Mouse (Mus musculus): ENCODE results near the gene Vamp1.

Vamp1 gene

DNA sequence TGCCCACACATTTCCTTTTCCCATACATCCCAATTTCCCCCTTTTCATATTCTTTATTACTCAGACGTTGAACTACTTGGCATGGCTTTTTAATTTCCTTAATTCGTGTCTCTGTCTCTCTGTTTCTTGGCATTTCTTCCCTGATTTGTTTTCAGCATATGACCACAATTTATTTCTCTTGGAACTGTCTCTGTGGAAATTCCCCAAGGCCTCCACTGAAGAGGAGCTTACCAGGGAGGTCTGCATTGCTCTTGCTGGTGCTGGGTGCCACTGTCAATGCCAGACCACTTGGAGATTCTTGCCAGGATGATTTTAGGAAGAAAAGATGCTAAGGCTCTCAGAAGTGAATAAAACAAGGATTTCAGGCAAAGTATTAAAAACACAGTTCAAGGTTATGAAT, 2.7 kb upstream of the Vamp1 start:
- DNase-seq (ENCODE audit: low spot score in 2 of 2) = no peak

GRCm38 (mm10) chr6:125213129-125213528, 2.2 kb upstream of the Vamp1 start:
- no peak for DNase-seq (ENCODE audit: low spot score in 2 of 2)

DNA sequence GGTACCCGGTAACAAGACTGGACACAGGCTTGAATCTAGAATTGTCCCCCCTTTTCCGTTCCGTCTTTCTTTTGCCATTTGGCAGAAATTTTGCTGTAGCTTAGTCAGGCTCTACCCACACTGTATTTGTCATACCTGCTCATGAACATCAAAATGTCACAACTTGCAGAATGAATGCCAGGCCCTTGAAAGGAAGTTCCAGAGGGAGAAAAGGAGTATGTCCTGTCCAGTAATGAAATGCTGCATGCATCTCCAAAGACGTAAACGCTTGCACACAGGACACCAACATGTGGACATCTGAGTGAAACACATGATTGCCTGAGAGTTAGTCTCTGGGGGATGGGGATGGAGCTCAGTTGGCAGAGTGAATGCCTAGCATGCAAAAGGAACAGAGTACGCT, 1.6 kb upstream of the Vamp1 start:
- no peak for DNase-seq (ENCODE audit: low spot score in 2 of 2)

GRCm38 (mm10) chr6:125216898-125217297, 1.5 kb downstream of the Vamp1 start:
- DNase-seq (ENCODE audit: low spot score in 2 of 2) = no peak

- no peak for DNase-seq (ENCODE audit: low spot score in 2 of 2)
Observed at GRCm38 (mm10) chr6:125217899-125218298, 2.5 kb downstream of the Vamp1 start.

DNA sequence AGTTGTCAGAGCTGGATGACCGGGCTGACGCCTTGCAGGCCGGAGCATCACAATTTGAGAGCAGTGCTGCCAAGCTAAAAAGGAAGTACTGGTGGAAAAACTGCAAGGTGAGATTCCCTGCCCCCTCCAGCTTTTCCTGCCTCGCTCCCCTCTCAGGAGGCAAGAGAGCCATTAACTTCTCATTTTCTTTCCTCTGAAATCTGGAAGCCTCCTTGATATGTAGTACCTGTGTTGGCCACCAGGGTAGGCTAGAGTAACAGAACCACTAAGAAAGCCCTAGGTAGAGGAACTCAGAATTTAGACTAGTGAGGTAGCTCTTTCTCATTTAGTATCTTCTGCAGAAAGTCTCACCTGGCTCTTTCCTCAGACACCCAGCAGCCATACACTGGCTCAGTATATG, 3.6 kb downstream of the Vamp1 start:
- DNase-seq (ENCODE audit: low spot score in 2 of 2) = peak; percentile 73 to 81

GRCm38 (mm10) chr6:125221115-125221745, 5.9 kb downstream of the Vamp1 start:
- DNase-seq (ENCODE audit: low spot score in 2 of 2) = no peak

GRCm38 (mm10) chr6:125222146-125222545, 6.8 kb downstream of the Vamp1 start:
- peak; percentile 92 to 94 for DNase-seq (ENCODE audit: low spot score in 2 of 2)

GRCm38 (mm10) chr6:125222577-125222976, 7.2 kb downstream of the Vamp1 start:
- DNase-seq (ENCODE audit: low spot score in 2 of 2) = no peak

DNA sequence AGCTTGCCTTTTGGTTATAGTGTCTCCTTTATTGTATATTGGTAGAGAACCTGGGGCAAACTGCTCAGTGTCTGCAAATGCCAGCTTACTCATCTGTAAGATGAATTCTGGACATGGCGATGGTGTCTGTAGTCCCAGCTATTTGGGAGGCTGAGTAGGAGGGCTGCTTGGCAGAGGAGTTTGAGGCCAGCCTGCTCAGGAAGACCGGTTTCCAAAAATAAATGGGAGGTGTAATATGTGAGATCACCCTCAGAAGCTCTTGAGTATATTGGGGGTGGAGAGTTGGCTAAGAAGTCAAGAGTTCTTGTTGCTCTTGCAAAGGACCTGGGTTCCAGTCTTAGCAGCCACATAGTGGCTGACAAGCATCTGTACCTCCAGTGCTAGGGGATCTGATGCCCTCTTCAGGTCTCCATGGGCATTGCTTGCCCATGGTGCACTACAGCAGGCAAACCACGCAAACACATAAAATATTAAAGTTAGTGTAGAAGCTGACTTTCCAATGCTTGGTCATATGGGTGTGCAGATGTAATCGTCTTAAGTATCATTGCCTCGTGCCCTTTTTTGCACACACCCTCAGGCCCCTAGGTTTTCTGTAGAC, 10.3 kb downstream of the Vamp1 start:
- peak in 1 of 2 experiments; percentile 48 for DNase-seq (ENCODE audit: low spot score in 2 of 2)

DNA sequence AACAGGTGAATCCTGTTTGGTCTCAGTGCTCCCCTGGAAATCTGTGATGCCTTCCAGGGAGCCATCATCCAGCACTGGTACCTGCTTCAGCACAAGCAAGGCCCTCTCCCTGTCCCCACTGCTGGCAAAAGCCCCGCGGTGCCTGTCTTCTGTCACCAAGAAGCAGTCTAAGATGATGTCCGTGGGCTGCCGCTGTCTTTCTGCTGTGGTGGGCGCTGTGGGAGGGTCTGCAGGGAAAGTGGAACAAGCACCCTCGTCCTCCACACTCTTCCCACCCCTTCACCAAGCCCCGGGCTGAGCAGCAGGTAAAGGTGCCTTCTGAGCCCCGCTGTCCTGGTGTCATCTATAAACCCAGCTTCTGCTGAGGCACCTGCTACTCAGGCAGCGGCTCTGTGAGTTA, 15.2 kb downstream of the Vamp1 start:
- DNase-seq (ENCODE audit: low spot score in 2 of 2) = no peak

DNA sequence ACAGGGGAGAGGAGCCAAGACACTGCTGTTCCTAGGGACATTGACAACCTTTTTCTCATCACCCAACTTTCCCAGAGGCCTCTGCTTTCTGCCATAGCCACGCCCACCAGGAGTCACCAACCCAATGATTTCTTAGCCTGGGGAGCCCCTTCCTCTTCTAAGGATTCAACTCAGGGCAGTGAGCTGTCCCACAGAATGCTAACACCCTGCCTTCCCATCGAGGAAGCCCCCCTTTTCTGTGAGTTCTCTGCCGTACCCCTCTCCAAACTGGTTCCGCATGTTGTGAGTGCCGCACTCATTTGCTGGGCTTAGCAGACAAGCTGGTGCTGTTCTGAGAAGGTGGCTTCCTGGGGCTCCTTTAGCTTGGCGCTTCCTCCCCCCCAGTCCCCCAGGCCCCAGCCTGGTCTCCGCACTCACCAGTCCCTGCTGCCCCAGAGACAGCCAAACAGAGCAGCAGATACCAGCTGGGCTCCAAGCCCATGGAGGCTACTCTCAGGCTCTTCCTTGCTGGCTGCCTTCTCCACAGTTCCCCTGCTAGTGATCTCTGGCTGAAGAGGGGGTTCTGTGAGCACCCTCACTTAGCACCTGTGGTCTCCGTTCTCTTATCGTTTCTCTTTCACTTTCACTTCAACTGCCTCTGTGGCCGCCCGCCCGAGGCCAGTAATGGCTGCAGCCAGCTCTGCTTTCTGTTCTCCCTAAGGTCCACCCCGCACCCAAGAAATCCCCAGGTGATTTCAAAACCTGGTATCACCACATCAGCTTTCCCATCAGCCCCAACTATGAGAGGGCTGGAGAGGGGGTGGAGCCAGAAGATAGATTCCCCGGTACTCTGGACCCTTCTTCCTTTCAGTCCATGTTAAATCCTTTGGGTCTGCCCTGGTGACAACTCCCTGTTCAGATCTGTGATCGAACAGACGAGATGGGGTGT, 16.0 kb downstream of the Vamp1 start, which contains the start of gene Tapbpl:
Tapbpl (minus strand) TSS at position 744 of the 928 bp plus-strand sequence.
- DNase-seq (ENCODE audit: low spot score in 2 of 2) = peak; percentile 78 to 80

DNA sequence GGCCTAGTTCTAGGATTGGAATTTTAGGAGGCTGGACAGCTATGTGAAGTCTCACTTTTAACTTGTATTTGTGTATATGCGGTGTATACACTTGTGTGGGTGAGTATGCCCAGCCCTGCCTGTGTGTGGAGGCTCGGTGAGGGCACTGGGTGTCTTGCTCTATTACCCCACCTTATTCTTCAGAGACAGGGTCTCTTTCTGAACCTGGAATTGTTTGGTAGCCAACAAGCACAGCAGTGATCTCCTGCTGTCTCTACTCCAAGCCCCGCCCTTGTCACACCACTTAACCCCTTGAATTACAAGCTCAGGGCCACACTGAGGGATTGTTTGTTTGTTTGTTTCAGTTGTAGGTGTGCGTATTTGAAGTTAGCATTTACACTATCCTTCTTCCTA, 16.7 kb downstream of the Vamp1 start:
- DNase-seq (ENCODE audit: low spot score in 2 of 2) = no peak

DNA sequence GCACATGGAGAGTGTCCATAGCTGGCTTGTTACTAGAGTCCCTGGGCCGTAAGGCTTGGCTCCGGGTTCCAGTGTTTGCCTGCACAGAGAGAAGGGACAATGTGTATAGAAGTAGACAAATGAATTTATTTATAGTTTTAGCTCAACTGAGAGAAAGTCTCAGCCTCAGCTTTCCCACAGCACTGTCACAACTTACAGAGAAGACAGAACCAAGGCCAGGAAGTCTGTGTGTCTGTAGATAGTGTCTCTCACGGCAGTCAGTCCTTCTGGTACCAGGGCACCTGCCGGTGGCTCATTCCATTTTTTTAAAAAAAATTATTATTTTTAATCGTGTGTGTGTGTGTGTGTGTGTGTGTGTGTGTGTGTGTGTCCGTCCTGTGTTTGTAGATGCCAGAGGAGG, 17.2 kb downstream of the Vamp1 start:
- DNase-seq (ENCODE audit: low spot score in 2 of 2) = no peak

DNA sequence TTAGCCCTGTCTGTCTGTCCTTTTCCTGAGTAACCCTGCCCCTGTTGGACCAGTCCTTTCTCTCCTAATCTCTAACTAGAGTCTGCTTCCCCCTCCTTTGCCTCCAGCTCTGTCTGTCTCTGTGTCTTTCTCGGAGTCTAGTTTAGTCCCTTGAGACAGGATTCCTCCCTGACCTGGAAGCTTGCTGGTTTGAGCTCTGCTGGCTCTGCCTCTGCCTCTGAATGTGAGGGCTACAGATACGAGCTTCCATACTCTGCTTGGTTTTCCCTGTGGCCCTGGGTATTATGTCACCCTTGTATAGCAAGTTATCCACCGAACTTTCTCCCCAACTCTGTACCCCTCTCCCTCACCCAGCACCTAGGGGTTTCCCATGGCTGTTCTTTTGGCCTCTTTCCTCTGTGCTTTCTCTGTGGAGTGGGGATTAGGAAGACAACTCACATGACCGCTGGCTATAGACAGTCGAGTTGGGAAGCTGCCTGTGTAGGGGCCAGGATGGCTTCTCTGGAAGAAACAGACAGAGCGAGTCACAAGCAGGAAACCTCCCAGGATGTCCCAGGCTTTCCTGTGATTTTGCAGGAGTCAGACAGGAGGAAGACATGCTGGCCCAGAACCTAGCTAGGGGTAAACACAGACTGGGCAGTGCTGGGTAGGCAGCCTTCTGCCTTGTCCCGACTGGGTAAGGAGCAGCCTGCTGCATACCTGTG, 18.6 kb downstream of the Vamp1 start:
- no peak for DNase-seq (ENCODE audit: low spot score in 2 of 2)

DNA sequence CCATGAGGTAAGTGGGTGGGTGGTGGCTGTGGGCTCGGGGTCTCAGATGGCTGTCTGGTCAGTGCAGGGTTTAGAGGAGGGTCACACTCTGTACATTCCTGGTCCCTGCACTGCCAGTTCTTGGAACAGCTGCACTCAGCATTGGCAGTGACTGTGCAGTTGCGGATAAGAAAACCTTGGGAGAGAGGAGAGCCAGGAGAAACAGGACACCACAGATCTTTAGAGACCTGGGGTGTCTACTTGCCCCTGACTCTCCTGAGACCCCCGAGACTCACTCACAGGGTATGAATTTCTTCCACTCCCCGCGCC, 19.1 kb downstream of the Vamp1 start:
- DNase-seq (ENCODE audit: low spot score in 2 of 2) = no peak

- no peak for DNase-seq (ENCODE audit: low spot score in 2 of 2)
Observed at GRCm38 (mm10) chr6:125236341-125236740, 21.0 kb downstream of the Vamp1 start.

- peak; percentile 44 to 49 for DNase-seq (ENCODE audit: low spot score in 2 of 2)
Observed at GRCm38 (mm10) chr6:125236782-125237181, 21.4 kb downstream of the Vamp1 start, which contains the start of gene Cd27. Gene Cd27 (minus strand): TSS chr6:125237010.

DNA sequence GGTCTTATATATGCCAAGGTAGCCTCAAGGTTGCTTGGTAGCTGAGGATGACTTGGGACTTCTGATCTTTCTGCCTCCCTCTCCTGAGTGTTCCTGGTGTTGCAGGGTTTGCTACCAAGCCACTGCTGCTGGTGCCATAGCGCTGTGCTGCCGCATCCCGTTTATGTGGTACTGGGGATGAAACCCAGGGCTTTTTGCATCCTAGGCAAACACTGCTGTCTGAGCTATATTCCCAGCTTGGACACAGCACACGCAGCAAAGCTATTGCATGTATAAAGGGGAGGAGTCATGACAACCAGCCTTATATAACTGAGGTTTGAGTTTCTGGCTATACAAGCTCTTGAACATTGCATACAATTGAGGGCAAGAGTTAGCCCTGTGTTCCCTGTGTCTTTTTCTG, 22.1 kb downstream of the Vamp1 start:
- no peak for DNase-seq (ENCODE audit: low spot score in 2 of 2)

GRCm38 (mm10) chr6:125238396-125238795, 23.0 kb downstream of the Vamp1 start:
- no peak for DNase-seq (ENCODE audit: low spot score in 2 of 2)

DNA sequence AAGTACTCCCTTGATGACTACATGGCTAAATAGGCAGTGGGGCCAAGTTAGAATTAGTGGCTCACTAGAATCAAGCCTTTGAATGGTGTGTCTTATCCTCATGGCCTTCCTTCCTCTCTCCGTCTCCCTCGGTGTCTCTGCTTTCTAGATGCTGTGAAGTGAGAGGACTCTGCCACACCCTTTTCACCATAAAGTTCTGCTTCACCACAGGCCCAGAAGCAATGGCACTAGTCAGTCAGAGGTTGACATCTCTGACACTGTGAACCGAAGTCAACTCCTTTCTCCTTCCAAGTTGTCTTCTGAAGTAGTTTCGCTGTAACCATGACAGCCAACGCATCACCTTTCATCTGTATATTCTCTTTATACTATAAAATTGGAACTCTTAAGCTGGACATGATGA, 24.2 kb downstream of the Vamp1 start:
- no peak for DNase-seq (ENCODE audit: low spot score in 2 of 2)

DNA sequence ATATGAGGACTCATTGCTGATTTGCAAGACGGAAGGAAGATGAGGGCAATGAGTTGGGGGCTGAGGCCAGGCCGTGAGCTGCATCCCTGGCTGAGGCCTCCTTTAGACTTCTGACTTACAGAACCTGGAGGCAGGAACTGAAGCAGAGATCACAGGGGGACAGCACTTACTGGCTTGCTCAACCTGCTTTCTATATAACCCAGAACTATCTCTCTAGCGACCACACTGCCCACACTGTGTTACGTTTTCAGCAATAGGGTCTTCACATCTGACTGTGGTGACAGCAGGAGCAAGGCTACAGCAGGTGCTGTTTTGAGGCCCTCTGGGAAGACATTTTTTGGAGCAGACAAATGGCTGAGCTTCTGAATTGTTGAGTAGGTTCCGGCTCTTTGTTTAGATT, 25.3 kb downstream of the Vamp1 start:
- no peak for DNase-seq (ENCODE audit: low spot score in 2 of 2)
